Mouse (Mus musculus): ENCODE measurements around the gene Gm49361. TPM values are rescaled to one million over a fixed set of nuclear protein-coding genes. Genes with fewer than 3 reads are reported as not detected.

Gm49361 gene
- total and polyA plus RNA-seq, 3 experiments = not detected

DNA sequence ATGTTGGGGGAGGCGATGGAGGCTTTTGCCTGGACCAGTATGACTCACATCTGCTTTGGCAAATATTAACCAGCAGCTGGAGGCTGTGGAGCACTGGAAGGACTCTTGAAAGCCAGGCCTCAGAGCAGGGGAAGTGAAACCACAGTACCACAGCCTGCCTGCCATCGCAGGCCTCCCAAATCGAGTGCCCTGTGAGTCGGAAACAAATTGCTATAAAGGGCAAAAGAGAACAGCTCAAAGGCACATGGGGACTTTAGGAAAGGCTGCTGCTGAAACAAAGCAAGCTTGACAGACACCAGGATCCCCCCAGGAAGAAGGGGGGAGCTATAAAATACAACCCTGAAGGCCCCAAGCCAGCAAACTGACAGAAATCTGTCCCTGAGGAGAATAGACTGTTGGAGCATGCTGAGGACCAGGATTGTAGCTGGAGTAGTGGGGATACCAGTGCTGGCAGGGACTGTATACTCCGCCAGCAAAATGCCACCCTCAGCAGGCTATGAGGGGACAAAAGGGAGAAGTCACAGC, 15.9 kb downstream of the Gm49361 start (continued):
- TF ChIP-seq POLR2AphosphoS2 (IDR thresholded peaks at IDR 0.05; ENCODE audit: low read depth, low read length) (no peak), ZKSCAN1 (IDR thresholded peaks at IDR 0.05; ENCODE audit: borderline replicate concordance, low read depth, low read length) (no peak), POLR2A (IDR thresholded peaks at IDR 0.05; ENCODE audit: low read depth, low read length) (0 out of 2 replicates have a peak, but pooled peaks have one; percentile 14), RAD21 (IDR thresholded peaks at IDR 0.05; ENCODE audit: low read depth, low read length) (peak; percentile 12), TCF12 (IDR thresholded peaks at IDR 0.05; ENCODE audit: low read depth, low read length) (peak; percentile 88), RCOR1 (conservative IDR thresholded peaks at IDR 0.05; ENCODE audit: low read depth, low read length) (peak; percentile 97), SMC3 (IDR thresholded peaks at IDR 0.05; ENCODE audit: low read depth, low read length) (peak; percentile 29), IRF4 (IDR thresholded peaks at IDR 0.05; ENCODE audit: low read depth, low read length) (peak; percentile 99), UBTF (IDR thresholded peaks at IDR 0.05; ENCODE audit: low read depth, low read length) (no peak), CHD2 (IDR thresholded peaks at IDR 0.05; ENCODE audit: low read length) (peak; percentile 89), BHLHE40 (IDR thresholded peaks at IDR 0.05; ENCODE audit: low read depth, low read length) (peak; percentile 83), GABPA (IDR thresholded peaks at IDR 0.05; ENCODE audit: insufficient replicate concordance, low read depth, low read length) (no peak), KAT2A (IDR thresholded peaks at IDR 0.05; ENCODE audit: insufficient replicate concordance, low read length) (0 out of 2 replicates have a peak, but pooled peaks have one; percentile 61), CTCF (conservative IDR thresholded peaks at IDR 0.05 in 1 of 2, IDR thresholded peaks at IDR 0.05 in 1 of 2; ENCODE audit: low read depth in 2 of 2, low read length in 2 of 2) (no peak)

DNA sequence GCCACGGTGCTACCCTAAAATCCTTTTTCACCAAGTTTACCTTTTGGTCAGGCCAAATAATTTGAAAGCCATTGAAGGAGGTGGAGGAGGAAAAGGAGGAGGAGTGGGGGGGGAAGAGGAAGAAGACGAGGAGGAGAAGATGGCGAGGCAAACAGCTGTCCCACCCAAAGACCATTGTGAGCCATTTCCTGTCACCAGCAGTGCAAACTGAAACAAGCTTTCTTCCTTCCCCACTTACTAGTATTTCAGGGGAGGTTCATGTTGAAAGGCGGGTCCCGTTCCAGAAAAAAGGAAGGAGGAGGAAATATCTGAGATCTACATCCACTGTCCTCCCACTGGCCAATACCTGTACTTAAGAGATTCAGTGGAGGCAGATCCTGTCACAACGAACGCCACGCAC, 16.5 kb downstream of the Gm49361 start:
- Histone ChIP-seq H3K9ac (ENCODE audit: insufficient read depth, low read depth) (no peak overlapping the region; the same call in 1 of the 2 replicates), H3K27me3 (replicated peaks) (no peaks in the 10 kb centered on the region), H3K4me1 (ENCODE audit: control insufficient read depth in 1 of 2, insufficient read depth in 2 of 2) (peaks cover 21 to 42% of the 10 kb centered on the region in 2 experiments), H3K36me3 (replicated peaks in 1 of 2; ENCODE audit: control insufficient read depth in 1 of 2, insufficient read depth in 1 of 2, low read length in 1 of 2) (no peaks in the 10 kb centered on the region), H3K4me2 (ENCODE audit: insufficient read depth, low read depth, poor library complexity, severe bottlenecking) (peak overlapping the region; percentile 42), H3K4me3 (replicated peaks in 1 of 3; ENCODE audit: low read depth in 2 of 3, low read length in 2 of 3, poor library complexity in 1 of 3) (no peak overlapping the region), H3K9me3 (replicated peaks; ENCODE audit: low read length) (peaks cover 4% of the 10 kb centered on the region), H3K27ac (ENCODE audit: insufficient read depth, low read depth) (peak overlapping the region; percentile 53), H3K79me2 (replicated peaks; ENCODE audit: control insufficient read depth, extremely low read depth, insufficient read depth, poor library complexity, severe bottlenecking) (no peaks in the 10 kb centered on the region)
- in situ Hi-C loops (cut with MboI; ENCODE audit: low pct_ligation_motif_present, low pct_unique_long_range_greater_than_20kb, low sequenced_read_pairs) (no loop called here), dilution Hi-C loops (cut with MboI; ENCODE audit: extremely low pct_ligation_motif_present, extremely low pct_unique_long_range_greater_than_20kb, low sequenced_read_pairs) (no loop called here)
- DNase-seq (ENCODE audit: extremely low read depth) = no peak
- TF ChIP-seq JUN (IDR thresholded peaks at IDR 0.05; ENCODE audit: insufficient read depth, low read depth, low read length) (no peak), ZC3H11A (IDR thresholded peaks at IDR 0.05; ENCODE audit: low read depth, low read length) (no peak), MAX (IDR thresholded peaks at IDR 0.05; ENCODE audit: low read length) (no peak)

DNA sequence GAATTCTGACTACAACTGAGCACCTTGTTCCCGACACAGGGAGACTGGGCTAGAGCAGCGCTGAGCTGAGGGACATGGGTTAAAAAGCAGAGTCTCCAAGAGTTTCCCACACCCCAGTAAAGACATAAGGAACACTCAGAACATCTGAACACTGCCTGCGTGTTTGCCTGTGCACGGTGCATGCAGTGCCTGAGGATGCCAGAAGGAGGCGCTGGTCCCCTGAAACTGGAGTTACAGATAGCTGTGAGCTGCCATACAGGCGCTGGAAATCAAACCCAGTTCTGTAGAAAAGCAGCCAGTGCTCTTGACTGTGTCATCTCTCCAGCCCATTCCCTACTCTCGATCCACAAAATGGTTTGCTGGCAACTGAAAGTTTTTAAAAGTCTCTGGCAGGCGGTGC, 19.7 kb downstream of the Gm49361 start:
- peak; percentile 43 for TF ChIP-seq SMC3 (IDR thresholded peaks at IDR 0.05; ENCODE audit: low read depth, low read length)
- TF ChIP-seq RAD21 (IDR thresholded peaks at IDR 0.05; ENCODE audit: low read depth, low read length) = peak; percentile 44
- TF ChIP-seq CTCF (conservative IDR thresholded peaks at IDR 0.05 in 1 of 2, IDR thresholded peaks at IDR 0.05 in 1 of 2; ENCODE audit: low read depth in 2 of 2, low read length in 2 of 2) = peak; percentile 47 to 54; a peak in 2 of 4 replicates
- TF ChIP-seq ETS1 (conservative IDR thresholded peaks at IDR 0.05; ENCODE audit: low read depth, low read length) = no peak
- TF ChIP-seq ZC3H11A (IDR thresholded peaks at IDR 0.05; ENCODE audit: low read depth, low read length) = no peak
- Histone ChIP-seq H3K4me3 (replicated peaks in 1 of 3; ENCODE audit: low read depth in 2 of 3, low read length in 2 of 3, poor library complexity in 1 of 3) (no peak overlapping the region), H3K36me3 (replicated peaks in 1 of 2; ENCODE audit: control insufficient read depth in 1 of 2, insufficient read depth in 1 of 2, low read length in 1 of 2) (no peaks in the 10 kb centered on the region), H3K27ac (ENCODE audit: insufficient read depth, low read depth) (no peak overlapping the region), H3K4me1 (ENCODE audit: control insufficient read depth in 1 of 2, insufficient read depth in 2 of 2) (peaks cover 17 to 20% of the 10 kb centered on the region in 2 experiments), H3K4me2 (ENCODE audit: insufficient read depth, low read depth, poor library complexity, severe bottlenecking) (no peak overlapping the region), H3K9ac (ENCODE audit: insufficient read depth, low read depth) (no peak overlapping the region), H3K9me3 (replicated peaks; ENCODE audit: low read length) (peaks cover 4% of the 10 kb centered on the region), H3K27me3 (replicated peaks) (no peaks in the 10 kb centered on the region), H3K79me2 (replicated peaks; ENCODE audit: control insufficient read depth, extremely low read depth, insufficient read depth, poor library complexity, severe bottlenecking) (no peaks in the 10 kb centered on the region)
- dilution Hi-C loops (cut with MboI; ENCODE audit: extremely low pct_ligation_motif_present, extremely low pct_unique_long_range_greater_than_20kb, low sequenced_read_pairs) = no loop called here
- DNase-seq (ENCODE audit: extremely low read depth) = no peak
- in situ Hi-C loops (cut with MboI; ENCODE audit: low pct_ligation_motif_present, low pct_unique_long_range_greater_than_20kb, low sequenced_read_pairs) = no loop called here
